Mouse (Mus musculus) heart, adult 9 months (tissue): ENCODE measurements around the gene Gm13102.
"Not testable (repeated sequence)": the region's sequence is repeated elsewhere in the genome, so short reads cannot be mapped to it uniquely, and the experiment has no call there.

Experiments
- DNase-seq, 2 experiments: peaks; one replicate each; pipeline ENCODE4 v3.0.0; 2022; ENCODE audit warnings: low spot score in 2 of 2

Gm13102 gene

GRCm38 (mm10) chr4:144106174-144106573 lies at the start of gene Gm13102:
Gene Gm13102 (plus strand): TSS chr4:144106474.
- not testable (repeated sequence) for DNase-seq

- not testable (repeated sequence) for DNase-seq
Measured at GRCm38 (mm10) chr4:144058826-144059225, 47.4 kb upstream of the Gm13102 start, which contains the start of gene Pramel4. Gene Pramel4 (plus strand): TSS chr4:144059126.
